Mouse (Mus musculus) right cerebral cortex, adult 18-20 months (tissue): ENCODE data around the gene Kif27.
"Not testable (repeated sequence)": the region's sequence is repeated elsewhere in the genome, so short reads cannot be mapped to it uniquely, and the experiment has no call there.

Source experiments
- DNase-seq: peaks from one replicate; pipeline ENCODE4 v3.0.0; 2022; ENCODE audit warnings: mixed read lengths

Kif27 gene

GRCm38 (mm10) chr13:58358629-58359303, at the start of gene Kif27:
Gene Kif27, minus strand, starts transcription at chr13:58359122.
- peak; percentile 70 for DNase-seq

GRCm38 (mm10) chr13:58403243-58403642, 44.3 kb upstream of the Kif27 start, which contains the start of gene Hnrnpk:
Gene Hnrnpk, minus strand, starts transcription at chr13:58403343.
- DNase-seq: not testable (repeated sequence)

DNA sequence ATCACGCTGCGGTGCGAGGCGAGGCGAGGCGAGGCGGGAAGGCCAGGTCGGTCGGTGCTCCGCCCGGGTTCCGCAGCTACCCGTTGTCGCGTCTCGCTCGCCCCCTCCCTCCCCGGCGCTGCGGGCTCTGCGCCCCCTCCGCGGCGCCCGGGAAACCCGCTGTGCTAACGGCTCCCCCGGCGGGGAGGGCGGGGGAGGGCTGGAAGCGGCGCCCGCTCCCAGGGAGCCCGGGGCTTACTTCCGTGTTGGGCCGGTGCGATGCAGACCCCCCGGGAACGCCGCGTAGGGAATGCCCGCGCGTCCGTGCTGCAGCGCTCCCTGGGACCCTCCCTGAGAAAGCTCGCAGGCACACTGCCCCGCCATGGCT, 43.8 kb upstream of the Kif27 start:
- DNase-seq: no peak

DNA sequence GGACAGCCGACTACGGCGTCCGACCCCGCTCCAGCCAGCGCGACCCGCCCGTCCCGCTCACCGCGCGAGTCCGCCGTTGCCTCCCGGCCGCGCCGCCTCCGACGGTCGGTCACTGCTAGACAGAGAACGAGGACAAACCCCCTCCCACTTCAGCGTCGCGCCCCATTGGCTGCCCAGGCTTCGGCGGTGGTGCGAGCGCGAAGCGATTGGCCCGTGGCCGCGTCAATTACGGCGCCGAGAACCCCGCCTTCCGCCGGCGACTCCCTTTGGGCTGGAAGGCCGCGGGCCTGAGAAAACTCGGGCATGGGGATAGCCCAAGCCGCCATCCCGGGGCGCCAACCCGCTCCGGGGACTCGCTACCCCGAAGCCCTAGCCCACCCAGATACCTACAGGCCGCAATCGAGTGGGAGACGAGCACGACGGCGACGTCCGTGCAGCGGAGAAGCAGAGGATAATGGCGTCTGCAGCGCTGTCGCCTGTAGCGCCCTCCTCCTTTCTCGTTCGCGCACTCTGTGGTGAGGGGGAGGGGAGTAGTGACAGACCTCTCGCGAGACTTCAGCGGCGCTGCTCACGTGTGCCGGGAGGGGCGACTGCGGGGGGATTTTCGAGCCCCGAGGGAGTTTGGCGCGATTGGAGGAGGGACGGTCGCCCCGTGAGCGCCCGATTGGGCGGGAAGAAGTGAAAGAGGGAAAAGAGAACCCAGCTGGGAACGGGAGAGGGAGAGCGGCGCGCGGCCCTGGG, 43.3 kb upstream of the Kif27 start, which contains the start of gene Rmi1:
Rmi1 (plus strand) TSS at position 246 of the 741 bp plus-strand sequence.
- DNase-seq: peak; percentile 97

GRCm38 (mm10) chr13:58401135-58402002, 42.4 kb upstream of the Kif27 start:
- DNase-seq: peak; percentile 75

DNA sequence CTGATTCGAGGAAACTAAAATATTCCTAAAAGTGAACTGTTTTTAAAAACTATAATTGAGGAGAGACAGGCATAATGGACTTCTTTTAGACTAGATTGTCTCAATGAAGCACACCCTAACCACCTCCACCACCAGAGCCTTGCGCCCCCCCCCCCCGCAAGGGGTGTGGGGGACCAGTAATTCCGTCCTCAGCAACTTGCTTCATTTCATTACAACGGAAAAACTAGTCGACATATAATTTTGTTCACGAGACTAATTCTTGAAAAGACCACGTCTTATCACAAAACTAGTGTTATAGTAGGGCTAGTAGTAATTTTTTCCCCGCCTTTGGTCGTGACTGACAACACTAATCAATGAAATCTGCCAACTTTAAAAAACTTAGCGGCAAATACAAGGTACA, 41.7 kb upstream of the Kif27 start:
- no peak for DNase-seq

DNA sequence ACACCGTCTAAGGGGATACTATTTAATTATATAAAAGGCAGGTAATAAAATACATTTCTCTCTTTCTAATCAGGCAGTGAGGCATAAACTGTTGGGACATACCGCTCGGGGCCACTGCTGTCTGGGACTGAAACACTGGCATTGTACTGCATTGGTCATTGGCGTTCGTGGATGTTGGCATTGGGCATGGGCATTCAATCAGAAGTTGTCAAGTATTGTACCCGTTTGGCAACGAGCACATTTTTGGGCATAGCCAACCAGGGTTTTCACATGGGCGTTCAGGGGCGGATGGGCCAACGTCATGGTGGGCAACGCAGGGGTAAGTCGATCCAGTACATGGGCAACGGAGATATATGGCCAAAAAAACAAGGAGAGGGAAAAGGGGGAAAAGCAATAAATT, 38.7 kb upstream of the Kif27 start:
- no peak for DNase-seq

DNA sequence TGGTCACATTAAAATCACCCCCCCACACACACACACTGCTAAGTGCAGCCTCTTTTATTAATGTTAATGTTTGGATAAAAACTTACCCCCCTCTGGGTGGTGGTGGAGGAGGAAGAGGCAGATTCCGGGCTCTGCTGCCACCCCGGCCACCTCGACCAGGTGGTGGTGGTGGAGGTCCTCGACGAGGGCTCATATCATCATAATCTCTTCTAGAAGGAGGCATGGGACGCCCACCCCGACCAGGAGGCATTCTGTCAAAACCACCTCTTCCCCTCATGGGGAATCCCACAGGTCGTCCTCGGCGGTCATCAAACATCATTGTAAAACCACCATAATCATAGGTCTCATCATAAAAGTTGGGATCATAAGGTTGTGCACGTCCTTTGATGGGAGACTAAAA, 35.5 kb upstream of the Kif27 start:
- DNase-seq: not testable (repeated sequence)

- no peak for DNase-seq
These were observed 30.5 kb upstream of the Kif27 start for GRCm38 (mm10) chr13:58389324-58389951.

GRCm38 (mm10) chr13:58388379-58388778, 29.5 kb upstream of the Kif27 start:
- no peak for DNase-seq

DNA sequence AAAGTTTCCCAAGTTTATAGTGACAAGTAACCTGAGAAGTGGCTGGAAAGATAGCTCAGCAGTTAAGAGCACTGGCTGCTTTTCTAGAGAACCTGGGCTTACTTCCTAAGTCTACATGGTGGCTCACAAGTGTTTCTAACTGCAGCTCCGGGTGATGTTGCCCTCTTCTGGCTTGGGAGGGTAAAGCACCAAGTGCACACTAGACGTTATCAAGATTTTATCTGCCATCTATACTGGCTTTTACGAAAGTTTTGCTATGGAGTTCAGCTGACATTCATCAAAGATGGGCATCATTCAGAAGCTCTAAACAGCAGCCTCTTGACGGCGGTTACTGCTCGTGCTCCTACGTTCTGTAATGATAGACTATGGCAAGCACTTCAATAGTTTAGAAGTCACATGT, 29.0 kb upstream of the Kif27 start:
- peak; percentile 59 for DNase-seq

GRCm38 (mm10) chr13:58385547-58385920, 26.6 kb upstream of the Kif27 start:
- DNase-seq: no peak

DNA sequence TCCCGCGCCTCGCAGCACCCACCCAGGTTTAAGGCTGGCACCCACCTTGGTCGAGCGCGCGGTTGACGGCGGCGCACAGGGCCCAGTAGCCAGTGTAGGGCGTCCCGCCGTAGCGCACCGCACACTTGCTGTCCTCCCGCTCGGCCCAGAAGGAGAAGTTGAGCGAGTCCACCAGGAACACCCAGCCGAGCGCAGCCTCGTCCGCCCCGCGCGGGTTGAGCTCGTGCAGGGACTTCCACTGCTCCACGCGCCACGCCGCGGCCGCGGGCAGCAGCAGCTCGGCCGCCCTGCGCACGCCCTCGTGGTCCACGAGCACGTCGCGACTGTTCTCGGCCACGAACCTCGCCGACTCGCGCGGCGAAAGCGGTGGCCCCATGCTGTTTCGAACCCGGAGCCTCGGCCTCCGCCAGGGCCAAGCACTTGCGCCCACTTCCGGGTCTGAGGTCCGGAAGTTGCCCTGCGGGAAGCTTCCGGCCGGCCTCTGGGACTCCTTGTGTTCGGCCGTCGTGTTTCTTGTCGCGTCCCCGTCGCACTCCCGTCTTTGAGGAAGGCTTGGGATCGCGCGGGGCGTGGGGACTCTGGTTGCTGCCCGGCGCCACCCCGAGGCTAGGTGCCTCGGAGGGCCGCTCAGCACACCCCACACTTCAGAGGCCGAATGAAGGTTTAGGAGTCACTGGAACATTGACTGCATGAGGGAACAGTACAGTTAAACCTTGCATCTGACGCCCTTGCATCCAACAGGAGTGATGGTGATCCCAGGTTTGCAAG, 26.0 kb upstream of the Kif27 start, which contains the start of gene 2210016F16Rik:
2210016F16Rik (minus strand) TSS at position 447 of the 768 bp plus-strand sequence.
- peak; percentile 35 for DNase-seq

GRCm38 (mm10) chr13:58384371-58384770, 25.4 kb upstream of the Kif27 start:
- DNase-seq: no peak

GRCm38 (mm10) chr13:58373153-58373470, 14.2 kb upstream of the Kif27 start:
- DNase-seq: no peak

GRCm38 (mm10) chr13:58372278-58373152, 13.6 kb upstream of the Kif27 start:
- no peak for DNase-seq

- DNase-seq: no peak
These were observed 9.9 kb upstream of the Kif27 start for GRCm38 (mm10) chr13:58368835-58369234.

DNA sequence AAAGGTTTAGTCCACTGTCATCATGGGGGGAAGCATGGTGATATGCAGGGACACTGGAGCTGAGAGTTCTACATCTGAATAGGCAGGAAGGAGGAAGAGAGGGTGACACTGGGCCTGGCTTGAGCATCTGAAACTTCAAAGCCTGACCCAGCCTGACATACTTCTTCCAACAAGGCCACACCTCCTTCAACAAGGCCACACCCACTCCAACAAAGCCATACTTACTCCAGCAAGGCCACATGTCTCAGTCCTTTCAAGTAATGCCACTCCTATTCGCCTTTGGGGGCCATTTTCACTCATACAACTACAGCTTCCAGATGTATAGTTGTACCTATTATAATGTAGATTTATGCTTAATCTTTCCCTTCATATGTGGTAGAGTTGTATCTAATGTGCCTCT, 8.7 kb upstream of the Kif27 start:
- DNase-seq: no peak

GRCm38 (mm10) chr13:58366373-58366772, 7.5 kb upstream of the Kif27 start:
- no peak for DNase-seq

DNA sequence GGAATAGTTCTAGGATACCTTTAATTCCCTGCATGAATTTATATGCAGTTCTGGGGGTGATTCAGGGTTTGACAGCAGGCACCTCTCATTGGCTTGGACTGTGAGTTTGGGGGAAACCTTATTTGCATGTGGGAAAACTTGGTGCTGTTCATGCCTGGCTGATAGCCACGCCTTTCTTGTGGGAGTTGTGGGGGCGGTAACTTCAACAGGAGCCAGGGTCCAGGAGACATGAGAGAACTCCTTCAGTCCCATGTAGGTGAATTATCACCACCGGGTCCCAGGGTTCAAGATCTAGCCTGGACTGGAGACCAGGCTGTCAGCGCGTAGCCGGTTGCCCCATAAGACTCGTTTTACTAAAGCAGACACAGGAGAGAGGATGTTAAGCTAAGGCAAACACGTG, 6.3 kb upstream of the Kif27 start:
- DNase-seq: not testable (repeated sequence)
